Mouse (Mus musculus): ENCODE results near the gene Pdgfd. TPM values are rescaled to one million over a fixed set of nuclear protein-coding genes. Genes with fewer than 3 reads are reported as not detected.

Gene Pdgfd
- polyA plus RNA-seq, 1 experiment from 2014 or later: 0.66 TPM

DNA sequence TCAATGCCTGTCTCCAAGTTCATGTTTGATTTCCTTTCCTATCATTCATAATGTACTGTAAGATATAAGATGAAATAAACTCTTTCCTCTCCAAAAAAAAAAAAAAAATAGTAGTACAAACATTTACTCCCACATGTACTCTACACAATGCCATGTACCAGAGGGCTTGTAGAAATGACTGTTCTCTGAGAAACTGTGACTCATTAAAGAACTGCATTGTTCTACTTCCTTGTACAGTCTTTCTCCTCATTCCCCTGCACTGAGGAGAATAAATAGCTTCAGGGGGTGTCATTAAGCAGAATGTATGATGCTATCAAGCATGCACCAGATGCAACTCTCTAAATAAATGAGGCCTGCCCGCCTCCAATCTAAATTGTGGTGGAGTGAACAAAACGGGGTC is 130.2 kb downstream of the Pdgfd start:
- Histone ChIP-seq H3K27ac (ENCODE audit: low read depth) (no peak overlapping the region), H3K9ac (replicated peaks) (no peak overlapping the region), H3K4me3 (ENCODE audit: low read depth, low read length) (no peak overlapping the region), H3K9me3 (ENCODE audit: low read length) (no peaks in the 10 kb centered on the region), H3K27me3 (ENCODE audit: insufficient read depth, low read length) (no peaks in the 10 kb centered on the region), H3K4me1 (ENCODE audit: insufficient read depth) (no peaks in the 10 kb centered on the region), H3K4me2 (ENCODE audit: low read depth, low read length) (no peak overlapping the region), H3K36me3 (replicated peaks; ENCODE audit: insufficient read depth, low read length) (no peaks in the 10 kb centered on the region)
- WGBS (ENCODE audit: insufficient replicate concordance): 66% methylated on average over 2 of the region's 2 CpGs
- TF ChIP-seq EP300 (IDR thresholded peaks at IDR 0.05; ENCODE audit: low read depth) (no peak), CTCF (IDR thresholded peaks at IDR 0.05; ENCODE audit: low read depth) (no peak)
- DNase-seq (no peak), ATAC-seq (no peak)

GRCm38 (mm10) chr9:6302050-6302449 is 133.7 kb downstream of the Pdgfd start:
- DNase-seq (no peak), ATAC-seq (no peak)
- Histone ChIP-seq H3K9ac (replicated peaks) (no peak overlapping the region), H3K36me3 (replicated peaks; ENCODE audit: insufficient read depth, low read length) (no peaks in the 10 kb centered on the region), H3K4me2 (ENCODE audit: low read depth, low read length) (no peak overlapping the region), H3K27ac (ENCODE audit: low read depth) (no peak overlapping the region), H3K27me3 (ENCODE audit: insufficient read depth, low read length) (no peaks in the 10 kb centered on the region), H3K4me3 (ENCODE audit: low read depth, low read length) (no peak overlapping the region), H3K4me1 (ENCODE audit: insufficient read depth) (no peaks in the 10 kb centered on the region), H3K9me3 (ENCODE audit: low read length) (no peaks in the 10 kb centered on the region)
- WGBS (ENCODE audit: insufficient replicate concordance): 62% methylated on average over 3 of the region's 3 CpGs
- TF ChIP-seq CTCF (IDR thresholded peaks at IDR 0.05; ENCODE audit: low read depth) (no peak), EP300 (IDR thresholded peaks at IDR 0.05; ENCODE audit: low read depth) (no peak)

DNA sequence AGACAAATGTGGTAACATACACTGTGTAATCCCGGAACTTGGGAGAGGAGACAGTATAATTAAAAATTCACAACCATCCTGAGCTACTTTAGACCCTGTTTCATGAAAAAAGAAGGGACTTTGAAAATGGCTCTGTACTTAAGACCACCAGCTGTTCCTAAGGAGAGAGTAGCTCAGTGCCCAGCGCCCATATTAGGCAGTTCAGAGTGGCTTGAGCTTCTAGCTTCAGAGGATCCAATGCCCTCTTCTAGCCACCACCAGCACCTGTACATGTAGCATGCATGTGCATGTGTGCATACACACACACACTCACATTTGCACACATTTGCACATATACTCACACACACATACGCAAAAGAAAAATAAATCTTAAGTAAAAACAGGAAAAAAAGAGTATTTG is 136.2 kb downstream of the Pdgfd start:
- H3K4me3 ChIP-seq (ENCODE audit: low read depth, low read length): no peak overlapping the region
- no peaks in the 10 kb centered on the region for H3K36me3 ChIP-seq (replicated peaks; ENCODE audit: insufficient read depth, low read length)
- H3K27me3 ChIP-seq (ENCODE audit: insufficient read depth, low read length): no peaks in the 10 kb centered on the region
- H3K9ac ChIP-seq (replicated peaks): no peak overlapping the region
- no peaks in the 10 kb centered on the region for H3K4me1 ChIP-seq (ENCODE audit: insufficient read depth)
- WGBS (ENCODE audit: insufficient replicate concordance): 83% methylated on average over 3 of the region's 3 CpGs
- DNase-seq (no peak), ATAC-seq (no peak)
- no peak overlapping the region for H3K27ac ChIP-seq (ENCODE audit: low read depth)
- no peaks in the 10 kb centered on the region for H3K9me3 ChIP-seq (ENCODE audit: low read length)
- no peak overlapping the region for H3K4me2 ChIP-seq (ENCODE audit: low read depth, low read length)
- no peak for TF ChIP-seq EP300 (IDR thresholded peaks at IDR 0.05; ENCODE audit: low read depth)
- no peak for TF ChIP-seq CTCF (IDR thresholded peaks at IDR 0.05; ENCODE audit: low read depth)

- H3K4me1 ChIP-seq (ENCODE audit: insufficient read depth): no peaks in the 10 kb centered on the region
- H3K9me3 ChIP-seq (ENCODE audit: low read length): no peaks in the 10 kb centered on the region
- no peaks in the 10 kb centered on the region for H3K27me3 ChIP-seq (ENCODE audit: insufficient read depth, low read length)
- H3K27ac ChIP-seq (ENCODE audit: low read depth): no peak overlapping the region
- WGBS (ENCODE audit: insufficient replicate concordance): 53% methylated on average over 3 of the region's 3 CpGs
- H3K9ac ChIP-seq (replicated peaks): no peak overlapping the region
- ATAC-seq: peak; percentile 45
- no peaks in the 10 kb centered on the region for H3K36me3 ChIP-seq (replicated peaks; ENCODE audit: insufficient read depth, low read length)
- no peak for DNase-seq
- TF ChIP-seq CTCF (IDR thresholded peaks at IDR 0.05; ENCODE audit: low read depth) (no peak), EP300 (IDR thresholded peaks at IDR 0.05; ENCODE audit: low read depth) (peak; percentile 62)
- no peak overlapping the region for H3K4me3 ChIP-seq (ENCODE audit: low read depth, low read length)
- no peak overlapping the region for H3K4me2 ChIP-seq (ENCODE audit: low read depth, low read length)
Measured at GRCm38 (mm10) chr9:6305847-6306246, 137.5 kb downstream of the Pdgfd start.

DNA sequence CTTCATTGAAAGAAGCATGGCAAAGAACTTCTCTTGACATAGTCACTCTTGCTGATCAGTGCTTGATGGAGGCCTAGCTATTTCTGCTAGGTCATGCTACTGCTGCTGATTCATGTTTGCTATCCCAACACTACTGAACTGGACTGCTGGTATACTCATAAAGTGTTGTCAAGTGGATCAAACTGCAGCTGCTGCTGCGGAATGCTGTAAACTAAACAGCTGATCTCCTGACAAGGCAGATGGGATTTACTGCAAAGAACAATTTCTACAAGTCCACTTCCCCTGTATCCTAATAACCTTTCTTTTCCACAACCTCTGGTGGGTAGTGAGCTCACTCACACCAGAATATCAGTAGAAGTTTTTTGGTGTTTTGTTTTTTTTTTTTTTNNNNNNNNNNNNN is 148.7 kb downstream of the Pdgfd start:
- Histone ChIP-seq H3K36me3 (replicated peaks; ENCODE audit: insufficient read depth, low read length) (no peaks in the 10 kb centered on the region), H3K4me1 (ENCODE audit: insufficient read depth) (no peaks in the 10 kb centered on the region), H3K27me3 (ENCODE audit: insufficient read depth, low read length) (no peaks in the 10 kb centered on the region), H3K4me3 (ENCODE audit: low read depth, low read length) (no peak overlapping the region), H3K9me3 (ENCODE audit: low read length) (no peaks in the 10 kb centered on the region), H3K4me2 (ENCODE audit: low read depth, low read length) (no peak overlapping the region), H3K27ac (ENCODE audit: low read depth) (no peak overlapping the region), H3K9ac (replicated peaks) (no peak overlapping the region)
- DNase-seq (no peak), ATAC-seq (no peak)
- 76% methylated on average over 1 of the region's 1 CpGs for WGBS (ENCODE audit: insufficient replicate concordance)
- TF ChIP-seq CTCF (IDR thresholded peaks at IDR 0.05; ENCODE audit: low read depth): no peak
- no peak for TF ChIP-seq EP300 (IDR thresholded peaks at IDR 0.05; ENCODE audit: low read depth)

- no peak for TF ChIP-seq CTCF (IDR thresholded peaks at IDR 0.05; ENCODE audit: low read depth)
- TF ChIP-seq EP300 (IDR thresholded peaks at IDR 0.05; ENCODE audit: low read depth): no peak
- Histone ChIP-seq H3K9me3 (ENCODE audit: low read length) (no peaks in the 10 kb centered on the region), H3K4me1 (ENCODE audit: insufficient read depth) (no peaks in the 10 kb centered on the region), H3K9ac (replicated peaks) (no peak overlapping the region), H3K27ac (ENCODE audit: low read depth) (no peak overlapping the region), H3K36me3 (replicated peaks; ENCODE audit: insufficient read depth, low read length) (no peaks in the 10 kb centered on the region), H3K4me3 (ENCODE audit: low read depth, low read length) (no peak overlapping the region), H3K4me2 (ENCODE audit: low read depth, low read length) (no peak overlapping the region), H3K27me3 (ENCODE audit: insufficient read depth, low read length) (no peaks in the 10 kb centered on the region)
- DNase-seq: no peak
- no peak for ATAC-seq
- 75% methylated on average over 2 of the region's 2 CpGs for WGBS (ENCODE audit: insufficient replicate concordance)
Measured at GRCm38 (mm10) chr9:6325408-6325807, 157.0 kb downstream of the Pdgfd start.

- Histone ChIP-seq H3K9me3 (ENCODE audit: low read length) (no peaks in the 10 kb centered on the region), H3K9ac (replicated peaks) (no peak overlapping the region), H3K4me3 (ENCODE audit: low read depth, low read length) (no peak overlapping the region), H3K4me2 (ENCODE audit: low read depth, low read length) (no peak overlapping the region), H3K36me3 (replicated peaks; ENCODE audit: insufficient read depth, low read length) (no peaks in the 10 kb centered on the region), H3K27ac (ENCODE audit: low read depth) (no peak overlapping the region), H3K4me1 (ENCODE audit: insufficient read depth) (no peaks in the 10 kb centered on the region), H3K27me3 (ENCODE audit: insufficient read depth, low read length) (no peaks in the 10 kb centered on the region)
- 73% methylated on average over 1 of the region's 1 CpGs for WGBS (ENCODE audit: insufficient replicate concordance)
- TF ChIP-seq CTCF (IDR thresholded peaks at IDR 0.05; ENCODE audit: low read depth): no peak
- TF ChIP-seq EP300 (IDR thresholded peaks at IDR 0.05; ENCODE audit: low read depth): no peak
- DNase-seq: no peak
- ATAC-seq: no peak
Measured at GRCm38 (mm10) chr9:6333499-6333898, 165.1 kb downstream of the Pdgfd start.

Measured in liver, postnatal 0 days (tissue).